18 mouse cellular contexts compared by ENCODE assay signal in genomic region chr17:80824261-80824660, GRCm38 (mm10).
"Had no signal": no experiment of that assay in that cellular context is flagged by ENCODE, and none has a peak within 500 bp of the region (broad histone marks: within the 10 kb centered on the region; RNA-seq: fewer than 3 reads in every experiment).

No protein-coding gene starts in this region.

- H3K9ac ChIP-seq: intestine, embryonic 15.5 days; liver, embryonic 13.5 days; midbrain, embryonic 12.5 days; neural tube, embryonic 13.5 days; stomach, embryonic 15.5 days had no signal

- ATAC-seq: intestine, embryonic 15.5 days; lung, postnatal 0 days; midbrain, embryonic 16.5 days had no signal

- H3K27me3 ChIP-seq: intestine, embryonic 15.5 days; liver, embryonic 13.5 days; midbrain, embryonic 12.5 days; neural tube, embryonic 13.5 days; stomach, embryonic 15.5 days had no signal

- H3K9me3 ChIP-seq: intestine, embryonic 15.5 days; liver, embryonic 13.5 days; midbrain, embryonic 12.5 days; neural tube, embryonic 13.5 days; stomach, embryonic 15.5 days had no signal

- H3K4me2 ChIP-seq: intestine, embryonic 15.5 days; liver, embryonic 13.5 days; midbrain, embryonic 12.5 days; neural tube, embryonic 13.5 days; stomach, embryonic 15.5 days had no signal

- H3K27ac ChIP-seq: midbrain, embryonic 12.5 days had no signal

- H3K36me3 ChIP-seq: intestine, embryonic 15.5 days; liver, embryonic 13.5 days; midbrain, embryonic 12.5 days; neural tube, embryonic 13.5 days; stomach, embryonic 15.5 days had no signal

- H3K4me3 ChIP-seq: intestine, embryonic 15.5 days; liver, embryonic 13.5 days; midbrain, embryonic 12.5 days; myocyte; neural tube, embryonic 13.5 days; stomach, embryonic 15.5 days had no signal

- DNase-seq: kidney, adult 11 months; kidney, adult 9 months; kidney, postnatal 14 days; kidney, postnatal 4 days; left cerebral cortex, postnatal 4 days; liver, embryonic 13.5 days; lung, postnatal 4 days; retina, postnatal 1 day; right cerebral cortex, postnatal 25 days; spleen, adult 18-20 months; thymus, postnatal 25 days had no signal
